Mouse (Mus musculus): ENCODE results near the gene Nup205. TPM values are rescaled to one million over a fixed set of nuclear protein-coding genes. Genes with fewer than 3 reads are reported as not detected.

Nup205 gene
- polyA plus RNA-seq, 1 experiment from 2014 or later: 16.2 TPM

DNA sequence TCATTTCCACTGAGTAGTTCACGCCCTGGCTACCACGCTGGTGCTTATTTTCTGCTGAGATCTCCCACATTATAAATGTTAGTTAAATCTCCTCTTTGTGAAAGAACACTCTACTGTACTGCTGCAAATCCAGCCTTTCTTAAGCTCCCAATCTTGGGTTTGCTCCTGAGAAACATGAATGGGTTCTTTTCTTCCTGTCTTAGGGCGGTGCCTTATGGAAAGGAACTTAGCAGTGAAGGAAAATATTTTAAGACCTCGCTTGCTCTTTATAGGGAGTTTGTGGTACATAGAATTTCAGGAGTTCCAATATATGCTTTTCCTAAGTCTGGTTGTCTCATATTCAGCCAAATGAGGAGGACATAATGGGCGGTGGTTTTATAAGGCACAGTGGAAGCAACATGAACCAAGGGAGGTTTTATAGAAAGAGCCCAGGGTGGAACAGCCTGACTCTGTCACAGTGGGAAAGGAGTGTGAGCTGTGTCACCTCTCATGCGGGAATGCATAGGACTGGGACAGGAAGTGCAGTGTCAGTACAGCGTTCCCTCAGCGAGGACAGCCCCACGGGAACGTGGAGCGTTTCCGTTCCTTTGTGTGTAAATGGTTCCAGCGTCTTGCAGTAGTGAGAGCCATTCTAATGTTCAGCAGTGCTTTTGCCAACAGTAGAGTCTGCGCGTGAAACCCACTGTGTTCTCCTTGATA, 88.5 kb downstream of the Nup205 start:
- Histone ChIP-seq H3K36me3 (replicated peaks) (peaks cover 55% of the 10 kb centered on the region), H3K27ac (replicated peaks) (no peak overlapping the region), H3K4me3 (replicated peaks) (no peak overlapping the region), H3K4me1 (replicated peaks) (peaks cover 12% of the 10 kb centered on the region), H3K4me2 (no peak overlapping the region), H3K9ac (no peak overlapping the region), H3K27me3 (no peaks in the 10 kb centered on the region), H3K9me3 (replicated peaks) (no peaks in the 10 kb centered on the region)
- no peak for ATAC-seq (ENCODE audit: insufficient read depth)
- 77% methylated on average over 15 of the region's 15 CpGs for WGBS (ENCODE audit: insufficient replicate concordance)

DNA sequence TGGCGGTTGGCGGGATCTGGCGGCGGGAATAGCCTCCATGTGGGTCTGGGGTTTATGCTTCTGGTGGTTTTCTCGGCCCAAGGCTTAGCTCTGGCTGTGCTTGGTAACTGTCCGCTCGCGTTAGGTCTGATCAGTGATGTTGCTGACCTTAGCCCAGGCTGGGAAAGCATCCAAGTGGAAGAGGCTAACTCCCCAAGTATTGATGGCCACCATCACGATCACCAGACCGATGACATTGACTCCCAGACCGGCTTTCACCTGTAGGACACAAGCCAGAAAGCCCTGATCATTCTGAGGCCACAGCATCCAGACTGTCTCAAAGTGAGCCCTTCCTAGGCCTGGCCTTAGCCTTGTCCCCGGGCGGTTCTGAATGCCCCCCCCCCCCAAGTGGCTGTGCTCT, 91.5 kb downstream of the Nup205 start:
- ATAC-seq (ENCODE audit: insufficient read depth): no peak
- Histone ChIP-seq H3K9me3 (replicated peaks) (no peaks in the 10 kb centered on the region), H3K4me2 (no peak overlapping the region), H3K27me3 (no peaks in the 10 kb centered on the region), H3K9ac (no peak overlapping the region), H3K4me3 (replicated peaks) (no peak overlapping the region), H3K27ac (replicated peaks) (no peak overlapping the region), H3K4me1 (replicated peaks) (peaks cover 14% of the 10 kb centered on the region), H3K36me3 (replicated peaks) (peaks cover 25% of the 10 kb centered on the region)
- WGBS (ENCODE audit: insufficient replicate concordance): 85% methylated on average over 13 of the region's 13 CpGs

GRCm38 (mm10) chr6:35269643-35270042, 92.4 kb downstream of the Nup205 start:
- H3K9me3 ChIP-seq (replicated peaks): no peaks in the 10 kb centered on the region
- no peak overlapping the region for H3K9ac ChIP-seq
- WGBS (ENCODE audit: insufficient replicate concordance): 71% methylated on average over 13 of the region's 13 CpGs
- H3K36me3 ChIP-seq (replicated peaks): peaks cover 16% of the 10 kb centered on the region; the same call in 1 of the 2 replicates
- no peak overlapping the region for H3K27ac ChIP-seq (replicated peaks)
- no peak for ATAC-seq (ENCODE audit: insufficient read depth)
- no peak overlapping the region for H3K4me3 ChIP-seq (replicated peaks)
- H3K27me3 ChIP-seq: no peaks in the 10 kb centered on the region
- H3K4me1 ChIP-seq (replicated peaks): peaks cover 14% of the 10 kb centered on the region
- no peak overlapping the region for H3K4me2 ChIP-seq

GRCm38 (mm10) chr6:35271094-35271855, 94.1 kb downstream of the Nup205 start:
- H3K9me3 ChIP-seq (replicated peaks): no peaks in the 10 kb centered on the region
- H3K4me2 ChIP-seq: no peak overlapping the region
- WGBS (ENCODE audit: insufficient replicate concordance): 81% methylated on average over 12 of the region's 12 CpGs
- H3K27ac ChIP-seq (replicated peaks): no peak overlapping the region
- no peak overlapping the region for H3K9ac ChIP-seq
- no peak overlapping the region for H3K4me3 ChIP-seq (replicated peaks)
- peaks cover 11% of the 10 kb centered on the region for H3K4me1 ChIP-seq (replicated peaks)
- ATAC-seq (ENCODE audit: insufficient read depth): no peak
- H3K36me3 ChIP-seq (replicated peaks): peaks cover under 1% of the 10 kb centered on the region; the same call in 1 of the 2 replicates
- H3K27me3 ChIP-seq: peaks cover 4% of the 10 kb centered on the region; the same call in 1 of the 2 replicates

- 75% methylated on average over 20 of the region's 20 CpGs for WGBS (ENCODE audit: insufficient replicate concordance)
- Histone ChIP-seq H3K4me1 (replicated peaks) (peaks cover 11% of the 10 kb centered on the region), H3K27ac (replicated peaks) (no peak overlapping the region), H3K36me3 (replicated peaks) (no peaks in the 10 kb centered on the region), H3K9ac (no peak overlapping the region), H3K4me2 (no peak overlapping the region), H3K9me3 (replicated peaks) (no peaks in the 10 kb centered on the region), H3K27me3 (peaks cover 6% of the 10 kb centered on the region; the same call in 1 of the 2 replicates), H3K4me3 (replicated peaks) (no peak overlapping the region)
- no peak for ATAC-seq (ENCODE audit: insufficient read depth)
Observed at GRCm38 (mm10) chr6:35271868-35272765, 94.9 kb downstream of the Nup205 start.

GRCm38 (mm10) chr6:35273391-35274082, 96.3 kb downstream of the Nup205 start:
- Histone ChIP-seq H3K4me2 (no peak overlapping the region), H3K4me3 (replicated peaks) (no peak overlapping the region), H3K9ac (no peak overlapping the region), H3K4me1 (replicated peaks) (peaks cover 11% of the 10 kb centered on the region), H3K36me3 (replicated peaks) (no peaks in the 10 kb centered on the region), H3K27ac (replicated peaks) (no peak overlapping the region), H3K9me3 (replicated peaks) (no peaks in the 10 kb centered on the region), H3K27me3 (peaks cover 6% of the 10 kb centered on the region; the same call in 1 of the 2 replicates)
- 65% methylated on average over 11 of the region's 11 CpGs for WGBS (ENCODE audit: insufficient replicate concordance)
- no peak for ATAC-seq (ENCODE audit: insufficient read depth)

DNA sequence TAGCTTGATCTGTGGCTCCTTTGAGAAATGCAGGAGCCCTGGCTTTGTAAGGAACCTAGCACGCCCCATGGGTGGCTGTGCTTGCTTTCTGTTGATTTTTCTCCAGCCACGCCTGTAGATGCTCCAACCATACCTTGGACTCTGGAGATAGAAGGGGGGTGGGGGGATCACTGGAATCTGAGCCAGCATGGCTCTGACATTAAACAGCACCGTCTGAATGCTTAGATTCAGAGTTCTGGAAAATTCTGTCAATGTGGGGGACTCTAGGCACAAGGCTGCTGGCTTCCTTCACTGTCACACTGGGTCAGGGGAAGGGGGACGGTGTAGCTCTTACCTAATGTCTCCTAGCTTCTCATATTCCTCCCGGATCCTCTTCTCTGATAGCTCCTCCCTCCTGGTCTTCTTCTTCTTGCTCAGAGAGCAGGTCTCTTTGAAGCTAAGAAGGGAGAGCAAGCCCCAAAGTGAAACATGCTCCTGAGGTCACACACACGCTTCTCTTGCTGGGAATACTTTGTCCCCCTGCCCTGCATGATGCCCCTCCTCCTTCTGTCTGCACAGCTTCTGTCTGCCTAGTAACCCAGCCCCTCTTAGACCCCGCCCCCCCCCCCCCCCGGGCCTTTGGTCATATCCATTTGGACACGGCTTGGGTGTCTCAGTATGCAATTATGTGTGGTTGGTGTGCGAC, 100.8 kb downstream of the Nup205 start:
- ATAC-seq (ENCODE audit: insufficient read depth): no peak
- H3K4me1 ChIP-seq (replicated peaks): peaks cover 2% of the 10 kb centered on the region; the same call in 1 of the 2 replicates
- 42% methylated on average over 10 of the region's 10 CpGs for WGBS (ENCODE audit: insufficient replicate concordance)

DNA sequence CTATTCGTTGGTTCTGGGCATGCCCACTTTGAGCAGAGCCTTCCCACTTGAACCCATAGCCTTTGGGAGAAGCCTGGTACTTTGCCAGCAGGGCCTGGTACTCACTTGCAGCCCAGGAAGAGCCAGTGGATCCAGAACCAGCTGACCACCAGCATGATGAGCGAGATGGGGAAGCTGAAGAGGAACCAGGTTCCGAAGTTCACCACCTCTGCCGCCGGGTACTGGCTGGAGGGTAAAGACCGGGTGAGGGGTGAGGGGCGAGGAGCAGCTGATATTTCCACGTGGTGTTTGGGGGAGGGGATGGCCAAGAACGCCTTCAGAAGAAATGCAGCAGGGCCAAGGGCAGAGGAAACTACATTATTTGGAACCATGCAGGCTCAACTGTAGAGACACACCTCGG, 102.1 kb downstream of the Nup205 start:
- no peaks in the 10 kb centered on the region for H3K9me3 ChIP-seq (replicated peaks)
- no peak overlapping the region for H3K4me3 ChIP-seq (replicated peaks)
- H3K4me2 ChIP-seq: no peak overlapping the region
- no peak overlapping the region for H3K27ac ChIP-seq (replicated peaks)
- no peaks in the 10 kb centered on the region; the same call in 1 of the 2 replicates for H3K4me1 ChIP-seq (replicated peaks)
- no peak for ATAC-seq (ENCODE audit: insufficient read depth)
- H3K36me3 ChIP-seq (replicated peaks): no peaks in the 10 kb centered on the region
- H3K27me3 ChIP-seq: peaks cover 10% of the 10 kb centered on the region; the same call in 1 of the 2 replicates
- no peak overlapping the region for H3K9ac ChIP-seq
- 47% methylated on average over 10 of the region's 10 CpGs for WGBS (ENCODE audit: insufficient replicate concordance)

More for the DNA sequence above, 100.8 kb downstream of the Nup205 start:
- Histone ChIP-seq H3K4me3 (replicated peaks) (no peak overlapping the region), H3K9me3 (replicated peaks) (no peaks in the 10 kb centered on the region), H3K4me2 (no peak overlapping the region), H3K36me3 (replicated peaks) (no peaks in the 10 kb centered on the region), H3K9ac (no peak overlapping the region), H3K27me3 (peaks cover 10% of the 10 kb centered on the region; the same call in 1 of the 2 replicates), H3K27ac (replicated peaks) (no peak overlapping the region)

GRCm38 (mm10) chr6:35288114-35288761, 111.0 kb downstream of the Nup205 start:
- Histone ChIP-seq H3K4me2 (no peak overlapping the region), H3K36me3 (replicated peaks) (no peaks in the 10 kb centered on the region), H3K4me3 (replicated peaks) (no peak overlapping the region), H3K27ac (replicated peaks) (no peak overlapping the region), H3K27me3 (peaks cover 3% of the 10 kb centered on the region), H3K9me3 (replicated peaks) (no peaks in the 10 kb centered on the region), H3K4me1 (replicated peaks) (0 out of 2 replicates have a peak, but pooled peaks cover 4% of the 10 kb centered on the region), H3K9ac (no peak overlapping the region)
- WGBS (ENCODE audit: insufficient replicate concordance): 62% methylated on average over 11 of the region's 11 CpGs
- ATAC-seq (ENCODE audit: insufficient read depth): no peak

Data from liver, embryonic 15.5 days (tissue).